Mouse (Mus musculus) urinary bladder, postnatal 4 days (tissue): ENCODE results near the gene Tmem260.

Experiments used
- DNase-seq, 2 experiments: peaks; one replicate each; pipeline ENCODE4 v3.0.0; 2021 to 2022; ENCODE audit warnings: low spot score in 2 of 2

Gene Tmem260

GRCm38 (mm10) chr14:48481591-48481990, 35.7 kb downstream of the Tmem260 start:
- no peak for DNase-seq

- no peak for DNase-seq
These were observed 36.8 kb downstream of the Tmem260 start for GRCm38 (mm10) chr14:48482762-48483161.

GRCm38 (mm10) chr14:48493896-48494295, 48.0 kb downstream of the Tmem260 start:
- peak in 1 of 2 experiments; percentile 65 for DNase-seq

- DNase-seq, result no peak
These were observed 56.6 kb downstream of the Tmem260 start for GRCm38 (mm10) chr14:48502573-48502972.

GRCm38 (mm10) chr14:48503691-48504565, 58.0 kb downstream of the Tmem260 start:
- DNase-seq, result peak in 1 of 2 experiments; percentile 57

GRCm38 (mm10) chr14:48504566-48504950, 58.6 kb downstream of the Tmem260 start:
- peak in 1 of 2 experiments; percentile 20 for DNase-seq

- peak in 1 of 2 experiments; percentile 34 for DNase-seq
These were observed 59.7 kb downstream of the Tmem260 start for GRCm38 (mm10) chr14:48505606-48506005.

GRCm38 (mm10) chr14:48507376-48507775, 61.5 kb downstream of the Tmem260 start:
- peak in 1 of 2 experiments; percentile 51 for DNase-seq

- peak in 1 of 2 experiments; percentile 43 for DNase-seq
These were observed 63.2 kb downstream of the Tmem260 start for GRCm38 (mm10) chr14:48509131-48509530.

GRCm38 (mm10) chr14:48513098-48513823, 67.3 kb downstream of the Tmem260 start:
- peak in 1 of 2 experiments; percentile 44 for DNase-seq

- peak in 1 of 2 experiments; percentile 32 for DNase-seq
These were observed 68.0 kb downstream of the Tmem260 start for GRCm38 (mm10) chr14:48513824-48514493.

- peak in 1 of 2 experiments; percentile 52 for DNase-seq
These were observed 68.7 kb downstream of the Tmem260 start for GRCm38 (mm10) chr14:48514620-48515019.

GRCm38 (mm10) chr14:48515538-48515937, 69.6 kb downstream of the Tmem260 start:
- DNase-seq, result no peak

- no peak for DNase-seq
These were observed 77.4 kb downstream of the Tmem260 start for GRCm38 (mm10) chr14:48523361-48523760.

GRCm38 (mm10) chr14:48524135-48524534, 78.2 kb downstream of the Tmem260 start:
- DNase-seq, result no peak

GRCm38 (mm10) chr14:48525055-48525454, 79.1 kb downstream of the Tmem260 start:
- no peak for DNase-seq

- DNase-seq, result no peak
These were observed 84.7 kb downstream of the Tmem260 start for GRCm38 (mm10) chr14:48530629-48531028.

GRCm38 (mm10) chr14:48537795-48538766, 92.2 kb downstream of the Tmem260 start:
- DNase-seq, result no peak

- DNase-seq, result no peak
These were observed 99.2 kb downstream of the Tmem260 start for GRCm38 (mm10) chr14:48545166-48545565.

- no peak for DNase-seq
These were observed 100.1 kb downstream of the Tmem260 start for GRCm38 (mm10) chr14:48546009-48546408.

- DNase-seq, result no peak
These were observed 103.8 kb downstream of the Tmem260 start for GRCm38 (mm10) chr14:48549703-48550102.
